Mouse (Mus musculus): ENCODE data around the gene Soat2. TPM values are rescaled to one million over a fixed set of nuclear protein-coding genes. Genes with fewer than 3 reads are reported as not detected.
A peak's percentile ranks its signal among the peaks of the same experiment; 100 is the strongest.

The Soat2 gene
- polyA plus RNA-seq, 1 experiment from 2014 or later, result 0.16 TPM

- no peaks in the 10 kb centered on the region for H3K9me3 ChIP-seq (ENCODE audit: low read depth, low read length)
- H3K27me3 ChIP-seq (ENCODE audit: insufficient read depth, low read length), result no peaks in the 10 kb centered on the region
- H3K4me1 ChIP-seq (ENCODE audit: insufficient read depth), result peaks cover 4% of the 10 kb centered on the region; the same call in 1 of the 2 replicates
- TF ChIP-seq CTCF (IDR thresholded peaks at IDR 0.05; ENCODE audit: low read depth), result no peak
- no peak overlapping the region for H3K4me3 ChIP-seq (ENCODE audit: low read depth, low read length)
- H3K36me3 ChIP-seq (ENCODE audit: insufficient read depth), result no peaks in the 10 kb centered on the region
- DNase-seq (no peak), ATAC-seq (ENCODE audit: insufficient read depth) (no peak)
- H3K4me2 ChIP-seq, result no peak overlapping the region
- H3K9ac ChIP-seq, result no peak overlapping the region
- no peak overlapping the region for H3K27ac ChIP-seq (ENCODE audit: low read depth)
- WGBS, result 28% methylated on average over 6 of the region's 6 CpGs
These were observed 15.3 kb downstream of the Soat2 start for GRCm38 (mm10) chr15:102165468-102166100.

- DNase-seq, result peak; percentile 82
- Histone ChIP-seq H3K27ac (ENCODE audit: low read depth) (peak overlapping the region; percentile 19; the same call in 1 of the 2 replicates), H3K4me1 (ENCODE audit: insufficient read depth) (peaks cover 4% of the 10 kb centered on the region; the same call in 1 of the 2 replicates), H3K9me3 (ENCODE audit: low read depth, low read length) (no peaks in the 10 kb centered on the region), H3K36me3 (ENCODE audit: insufficient read depth) (no peaks in the 10 kb centered on the region), H3K4me2 (no peak overlapping the region), H3K9ac (no peak overlapping the region), H3K27me3 (ENCODE audit: insufficient read depth, low read length) (no peaks in the 10 kb centered on the region), H3K4me3 (ENCODE audit: low read depth, low read length) (no peak overlapping the region)
- no peak for TF ChIP-seq CTCF (IDR thresholded peaks at IDR 0.05; ENCODE audit: low read depth)
- WGBS, result 18% methylated on average over 6 of the region's 6 CpGs
- ATAC-seq (ENCODE audit: insufficient read depth), result peak; percentile 65
These were observed 17.3 kb downstream of the Soat2 start for GRCm38 (mm10) chr15:102167620-102168021.

- no peak overlapping the region for H3K27ac ChIP-seq (ENCODE audit: low read depth)
These were observed 18.7 kb downstream of the Soat2 start for GRCm38 (mm10) chr15:102169064-102169463.

GRCm38 (mm10) chr15:102173581-102173980, 23.3 kb downstream of the Soat2 start:
- no peaks in the 10 kb centered on the region for H3K27me3 ChIP-seq (ENCODE audit: insufficient read depth, low read length)
- no peak overlapping the region for H3K4me3 ChIP-seq (ENCODE audit: low read depth, low read length)
- no peaks in the 10 kb centered on the region for H3K9me3 ChIP-seq (ENCODE audit: low read depth, low read length)
- no peaks in the 10 kb centered on the region for H3K4me1 ChIP-seq (ENCODE audit: insufficient read depth)
- H3K27ac ChIP-seq (ENCODE audit: low read depth), result no peak overlapping the region
- TF ChIP-seq CTCF (IDR thresholded peaks at IDR 0.05; ENCODE audit: low read depth), result no peak
- WGBS, result 85% methylated on average over 3 of the region's 3 CpGs
- peaks cover 17% of the 10 kb centered on the region; the same call in 1 of the 2 replicates for H3K36me3 ChIP-seq (ENCODE audit: insufficient read depth)
- DNase-seq, result no peak
- H3K9ac ChIP-seq, result no peak overlapping the region
- no peak for ATAC-seq (ENCODE audit: insufficient read depth)
- H3K4me2 ChIP-seq, result no peak overlapping the region

More at GRCm38 (mm10) chr15:102169064-102169463, 18.7 kb downstream of the Soat2 start:
- Histone ChIP-seq H3K4me1 (ENCODE audit: insufficient read depth) (peaks cover 4% of the 10 kb centered on the region; the same call in 1 of the 2 replicates), H3K27me3 (ENCODE audit: insufficient read depth, low read length) (no peaks in the 10 kb centered on the region), H3K36me3 (ENCODE audit: insufficient read depth) (no peaks in the 10 kb centered on the region), H3K4me2 (no peak overlapping the region), H3K4me3 (ENCODE audit: low read depth, low read length) (no peak overlapping the region), H3K9ac (no peak overlapping the region), H3K9me3 (ENCODE audit: low read depth, low read length) (no peaks in the 10 kb centered on the region)
- no peak for TF ChIP-seq CTCF (IDR thresholded peaks at IDR 0.05; ENCODE audit: low read depth)
- DNase-seq, result no peak
- WGBS, result 48% methylated on average over 2 of the region's 2 CpGs
- ATAC-seq (ENCODE audit: insufficient read depth), result no peak

GRCm38 (mm10) chr15:102175736-102176319, 25.5 kb downstream of the Soat2 start:
- Histone ChIP-seq H3K4me3 (ENCODE audit: low read depth, low read length) (no peak overlapping the region), H3K4me1 (ENCODE audit: insufficient read depth) (no peaks in the 10 kb centered on the region), H3K27me3 (ENCODE audit: insufficient read depth, low read length) (no peaks in the 10 kb centered on the region), H3K9me3 (ENCODE audit: low read depth, low read length) (no peaks in the 10 kb centered on the region), H3K27ac (ENCODE audit: low read depth) (no peak overlapping the region), H3K9ac (no peak overlapping the region), H3K36me3 (ENCODE audit: insufficient read depth) (peaks cover 27% of the 10 kb centered on the region; the same call in 1 of the 2 replicates), H3K4me2 (no peak overlapping the region)
- no peak for TF ChIP-seq CTCF (IDR thresholded peaks at IDR 0.05; ENCODE audit: low read depth)
- DNase-seq (no peak), ATAC-seq (ENCODE audit: insufficient read depth) (no peak)
- 74% methylated on average over 16 of the region's 16 CpGs for WGBS

- TF ChIP-seq CTCF (IDR thresholded peaks at IDR 0.05; ENCODE audit: low read depth), result no peak
- ATAC-seq (ENCODE audit: insufficient read depth) (no peak), DNase-seq (no peak)
- Histone ChIP-seq H3K9ac (no peak overlapping the region), H3K9me3 (ENCODE audit: low read depth, low read length) (no peaks in the 10 kb centered on the region), H3K27ac (ENCODE audit: low read depth) (no peak overlapping the region), H3K4me1 (ENCODE audit: insufficient read depth) (no peaks in the 10 kb centered on the region), H3K4me3 (ENCODE audit: low read depth, low read length) (no peak overlapping the region), H3K36me3 (ENCODE audit: insufficient read depth) (peaks cover 27% of the 10 kb centered on the region; the same call in 1 of the 2 replicates), H3K27me3 (ENCODE audit: insufficient read depth, low read length) (no peaks in the 10 kb centered on the region), H3K4me2 (no peak overlapping the region)
- WGBS, result 80% methylated on average over 7 of the region's 7 CpGs
These were observed 26.4 kb downstream of the Soat2 start for GRCm38 (mm10) chr15:102176571-102177316.

- H3K36me3 ChIP-seq (ENCODE audit: insufficient read depth), result peaks cover 27% of the 10 kb centered on the region; the same call in 1 of the 2 replicates
- DNase-seq (no peak), ATAC-seq (ENCODE audit: insufficient read depth) (no peak; the same call in 1 of the 2 replicates)
- no peak for TF ChIP-seq CTCF (IDR thresholded peaks at IDR 0.05; ENCODE audit: low read depth)
- no peak overlapping the region for H3K9ac ChIP-seq
- H3K4me3 ChIP-seq (ENCODE audit: low read depth, low read length), result no peak overlapping the region
- 80% methylated on average over 8 of the region's 8 CpGs for WGBS
- no peaks in the 10 kb centered on the region for H3K27me3 ChIP-seq (ENCODE audit: insufficient read depth, low read length)
- H3K4me1 ChIP-seq (ENCODE audit: insufficient read depth), result no peaks in the 10 kb centered on the region
- no peak overlapping the region for H3K4me2 ChIP-seq
- H3K9me3 ChIP-seq (ENCODE audit: low read depth, low read length), result no peaks in the 10 kb centered on the region
- no peak overlapping the region for H3K27ac ChIP-seq (ENCODE audit: low read depth)
These were observed 27.1 kb downstream of the Soat2 start for GRCm38 (mm10) chr15:102177417-102177816.
